Mouse (Mus musculus) liver, postnatal 0 days (tissue): ENCODE measurements around the gene Lep.

Source experiments
- CTCF ChIP-seq: sonication (generic); IDR thresholded peaks from 2 replicates; pipeline ENCODE4 v1.5.1; 2016; ENCODE audit warnings: antibody characterized with exemption, low read depth
- EP300 ChIP-seq: IDR thresholded peaks from 2 replicates; pipeline ENCODE4 v1.6.1; 2016; ENCODE audit warnings: antibody characterized with exemption, low read depth, mild to moderate bottlenecking

GRCm38 (mm10) chr6:29033981-29034646, 25.9 kb upstream of the Lep start:
- TF ChIP-seq CTCF (no peak), EP300 (no peak)
